Mouse (Mus musculus) heart, adult 2 months (tissue): Measurements from ENCODE around the gene Arcn1. TPM values are rescaled to one million over a fixed set of nuclear protein-coding genes. Genes with fewer than 3 reads are reported as not detected.

Source experiments
- DNase-seq, 2 experiments: peaks; one replicate each; pipeline ENCODE4 v3.0.0; 2021
- H3K27ac ChIP-seq: fragments of 200-600 bp; 2 replicates; pipeline ENCODE4 v1.8.1; 2022
- H3K27me3 ChIP-seq: fragments of 200-500 bp; 2 replicates; pipeline ENCODE4 v1.6.1; 2012; ENCODE audit warnings: mild to moderate bottlenecking, low read length, inconsistent platforms, mixed read lengths; ENCODE audit not compliant: control insufficient read depth, insufficient read depth
- H3K36me3 ChIP-seq: fragments of 200-500 bp; 2 replicates; pipeline ENCODE4 v1.6.1; 2012; ENCODE audit warnings: low read length, inconsistent platforms; ENCODE audit not compliant: control insufficient read depth, insufficient read depth
- H3K4me1 ChIP-seq: fragments of 200-500 bp; 2 replicates; pipeline ENCODE4 v1.6.1; 2011; ENCODE audit warnings: low read length; ENCODE audit not compliant: control insufficient read depth, insufficient read depth
- H3K4me3 ChIP-seq: fragments of 200-600 bp; 2 replicates; pipeline ENCODE4 v1.8.1; 2022
- H3K79me2 ChIP-seq: fragments of 200-500 bp; replicated peaks from 2 replicates; pipeline ENCODE4 v1.6.1; 2012; ENCODE audit warnings: mild to moderate bottlenecking, inconsistent platforms, low read length, moderate library complexity, mixed read lengths; ENCODE audit not compliant: control insufficient read depth, insufficient read depth
- H3K9ac ChIP-seq: fragments of 200-500 bp; 2 replicates; pipeline ENCODE4 v1.6.1; 2012; ENCODE audit warnings: low read depth, mild to moderate bottlenecking, control low read depth, inconsistent platforms, low read length, mixed read lengths
- CTCF ChIP-seq: fragments of 200-600 bp; IDR thresholded peaks from 2 replicates; pipeline ENCODE4 v1.8.1; 2022; ENCODE audit warnings: antibody characterized with exemption, mild to moderate bottlenecking, moderate library complexity
- EP300 ChIP-seq: fragments of 200-500 bp; IDR thresholded peaks from 2 replicates; pipeline ENCODE4 v1.6.1; 2011; ENCODE audit warnings: low read depth, low read length, control low read depth; ENCODE audit not compliant: insufficient read depth
- POLR2A ChIP-seq: fragments of 200-500 bp; IDR thresholded peaks from 2 replicates; pipeline ENCODE4 v1.6.1; 2011; ENCODE audit warnings: mild to moderate bottlenecking, low read depth, low read length, control low read depth; ENCODE audit not compliant: insufficient read depth
- WGBS: fragments of 180-500 bp; shearing (Covaris S2); methylation state at CpG from one replicate; pipeline ENCODE4 v1.1.7; 2018; 5-methylcytosine and 5-hydroxymethylcytosine counted together
- intact Hi-C: fragments of 180-260 bp; cut with DNase I; formaldehyde crosslinking; loops from one replicate; pipeline ENCODE4 v1.15.1; 2025
- polyA plus RNA-seq: library from polyadenylated mRNA; depleted of rRNA; stranded (reverse); fragments of >200 nt; gene quantifications from 2 replicates; pipeline ENCODE4 v1.2.3, GENCODE M21; 2012
- total RNA-seq, 2 experiments: library from RNA; stranded (reverse); gene quantifications; 2 replicates each; pipeline ENCODE4 v1.2.3; 2021

The Arcn1 gene
- total and polyA plus RNA-seq, 3 experiments, result 28.2 to 93.9 (median 78.6) TPM

GRCm38 (mm10) chr9:44723008-44723407, 44.6 kb downstream of the Arcn1 start:
- H3K79me2 ChIP-seq, result no peaks in the 10 kb centered on the region; the same call in 1 of the 2 replicates
- peaks cover 13% of the 10 kb centered on the region for H3K36me3 ChIP-seq
- DNase-seq, result peak in 1 of 2 experiments; percentile 49
- H3K4me3 ChIP-seq, result no peak overlapping the region
- peak overlapping the region; percentile 90 for H3K27ac ChIP-seq
- H3K4me1 ChIP-seq, result peaks cover 23% of the 10 kb centered on the region
- intact Hi-C loops, result no loop called here
- H3K27me3 ChIP-seq, result no peaks in the 10 kb centered on the region
- 15% methylated on average over 7 of the region's 7 CpGs for WGBS
- TF ChIP-seq CTCF (no peak), EP300 (0 out of 2 replicates have a peak, but pooled peaks have one; percentile 37)
- H3K9ac ChIP-seq, result no peak overlapping the region; the same call in 1 of the 2 replicates

DNA sequence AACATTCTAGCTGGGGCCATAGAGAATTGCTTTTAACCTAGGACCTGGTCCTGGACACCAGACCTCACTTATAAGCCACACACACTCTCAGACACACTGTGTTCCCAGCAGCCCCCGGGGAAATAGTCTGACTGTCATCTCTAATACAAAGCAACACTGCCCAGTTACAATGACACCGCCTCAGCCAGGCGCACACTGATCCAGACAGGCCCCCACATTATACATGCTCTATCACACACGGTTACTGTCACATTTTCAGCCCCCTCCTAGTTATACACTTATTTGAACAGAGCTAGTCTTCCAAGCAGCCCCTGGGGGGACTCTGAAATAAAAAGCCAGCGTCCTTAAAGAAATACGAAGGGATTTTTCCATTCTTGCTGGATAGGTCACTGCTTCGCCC, 45.1 kb downstream of the Arcn1 start:
- Histone ChIP-seq H3K27me3 (no peaks in the 10 kb centered on the region), H3K4me3 (no peak overlapping the region), H3K36me3 (peaks cover 13% of the 10 kb centered on the region), H3K79me2 (no peaks in the 10 kb centered on the region; the same call in 1 of the 2 replicates), H3K27ac (peak overlapping the region; percentile 90), H3K9ac (no peak overlapping the region), H3K4me1 (peaks cover 25% of the 10 kb centered on the region)
- intact Hi-C loops, result no loop called here
- DNase-seq, result no peak
- 46% methylated on average over 7 of the region's 7 CpGs for WGBS
- TF ChIP-seq EP300 (no peak), POLR2A (no peak)

- intact Hi-C loops, result no loop called here
- Histone ChIP-seq H3K9ac (no peak overlapping the region), H3K27me3 (no peaks in the 10 kb centered on the region), H3K79me2 (no peaks in the 10 kb centered on the region; the same call in 1 of the 2 replicates), H3K27ac (peak overlapping the region; percentile 90), H3K4me1 (peaks cover 27% of the 10 kb centered on the region), H3K4me3 (no peak overlapping the region), H3K36me3 (peaks cover 15% of the 10 kb centered on the region)
- peak; percentile 45 to 58 for DNase-seq
- 45% methylated on average over 3 of the region's 3 CpGs for WGBS
- no peak for TF ChIP-seq POLR2A
- TF ChIP-seq EP300, result peak; percentile 79
- no peak for TF ChIP-seq CTCF
These were observed 45.8 kb downstream of the Arcn1 start for GRCm38 (mm10) chr9:44721877-44722186.

DNA sequence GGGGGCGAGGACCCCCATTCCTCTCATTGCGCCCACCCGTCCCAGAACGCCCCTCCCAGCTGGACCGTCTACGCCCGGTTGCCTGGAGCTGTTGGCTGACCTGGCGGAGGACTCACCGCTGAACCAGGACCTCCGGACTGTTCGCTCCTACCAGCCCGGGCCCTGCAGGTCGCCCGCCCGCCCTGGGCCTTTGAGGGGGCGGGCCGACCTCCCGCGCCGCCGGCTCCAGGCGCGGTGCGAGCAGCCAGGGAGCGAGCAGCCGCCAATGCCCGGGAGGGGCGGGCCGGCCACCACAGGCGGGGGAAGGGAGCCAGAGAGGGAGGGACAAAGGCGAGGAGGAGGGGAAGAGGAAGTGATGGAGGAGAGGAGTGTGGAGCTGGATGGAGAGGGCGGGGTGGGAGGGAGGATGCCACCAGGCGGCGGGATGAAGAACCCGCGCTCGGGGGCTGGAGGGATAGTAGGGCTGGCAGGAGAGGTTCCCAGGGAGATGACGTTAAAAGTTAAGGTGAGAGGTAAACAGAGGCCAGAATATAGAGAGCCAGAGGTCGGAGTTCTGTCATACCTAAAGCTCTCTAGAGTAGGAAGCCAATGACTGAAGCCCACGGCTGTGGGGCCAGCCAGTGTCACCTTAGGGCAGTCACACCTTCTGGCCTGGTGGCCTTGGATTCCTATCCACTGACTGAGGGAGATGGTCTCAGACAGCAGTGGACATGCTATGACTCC, 46.3 kb downstream of the Arcn1 start:
- no peaks in the 10 kb centered on the region; the same call in 1 of the 2 replicates for H3K79me2 ChIP-seq
- H3K4me3 ChIP-seq, result peak overlapping the region; percentile 66
- 8% methylated on average over 36 of the region's 40 CpGs for WGBS
- H3K9ac ChIP-seq, result peak overlapping the region; percentile 79
- H3K27me3 ChIP-seq, result no peaks in the 10 kb centered on the region
- intact Hi-C loops, result no loop called here
- H3K4me1 ChIP-seq, result peaks cover 27% of the 10 kb centered on the region
- H3K36me3 ChIP-seq, result peaks cover 15% of the 10 kb centered on the region
- TF ChIP-seq CTCF, result peak; percentile 63
- TF ChIP-seq EP300, result no peak
- 0 out of 2 replicates have a peak, but pooled peaks have one; percentile 21 for TF ChIP-seq POLR2A
- peak; percentile 92 to 93 for DNase-seq
- H3K27ac ChIP-seq, result peak overlapping the region; percentile 90

GRCm38 (mm10) chr9:44720358-44721153, 47.1 kb downstream of the Arcn1 start:
- H3K4me1 ChIP-seq, result peaks cover 27% of the 10 kb centered on the region
- intact Hi-C loops, result no loop called here
- peak overlapping the region; percentile 79 for H3K9ac ChIP-seq
- H3K79me2 ChIP-seq, result no peaks in the 10 kb centered on the region; the same call in 1 of the 2 replicates
- H3K4me3 ChIP-seq, result peak overlapping the region; percentile 66
- no peak; the same call in 1 of the 2 replicates for TF ChIP-seq CTCF
- peak; percentile 71 for TF ChIP-seq POLR2A
- H3K36me3 ChIP-seq, result peaks cover 15% of the 10 kb centered on the region
- no peaks in the 10 kb centered on the region for H3K27me3 ChIP-seq
- H3K27ac ChIP-seq, result peak overlapping the region; percentile 90
- WGBS, result 25% methylated on average over 9 of the region's 9 CpGs
- peak; percentile 52 to 61 for DNase-seq
